Mouse (Mus musculus) erythroid progenitor cell, adult 5-6 weeks (primary cell): ENCODE measurements around the gene Ptk7. TPM values are rescaled to one million over a fixed set of nuclear protein-coding genes. Genes with fewer than 3 reads are reported as not detected.

ENCODE experiments used
- ATAC-seq: replicated peaks from 2 replicates; pipeline ENCODE4 v1.8.0; 2016; ENCODE audit warnings: moderate number of reproducible peaks, mild to moderate bottlenecking, moderate TSS enrichment, inconsistent platforms; ENCODE audit not compliant: poor library complexity, low FRiP score, severe bottlenecking
- total RNA-seq, 2 experiments: library from RNA; stranded (forward) in 1 of 2; stranded (reverse) in 1 of 2; fragments of 150-400 nt in 1 of 2; fragments of 186-747, 209-891 nt in 1 of 2; gene quantifications; 2 replicates each; pipeline versions ENCODE4 v1.2.3 to v1.2.4; 2015 to 2017; ENCODE audit warnings: low replicate concordance in 2 of 2

Ptk7 gene
- total RNA-seq, 2 experiments from 2014 or later = 0.30 TPM; not detected in 1

DNA sequence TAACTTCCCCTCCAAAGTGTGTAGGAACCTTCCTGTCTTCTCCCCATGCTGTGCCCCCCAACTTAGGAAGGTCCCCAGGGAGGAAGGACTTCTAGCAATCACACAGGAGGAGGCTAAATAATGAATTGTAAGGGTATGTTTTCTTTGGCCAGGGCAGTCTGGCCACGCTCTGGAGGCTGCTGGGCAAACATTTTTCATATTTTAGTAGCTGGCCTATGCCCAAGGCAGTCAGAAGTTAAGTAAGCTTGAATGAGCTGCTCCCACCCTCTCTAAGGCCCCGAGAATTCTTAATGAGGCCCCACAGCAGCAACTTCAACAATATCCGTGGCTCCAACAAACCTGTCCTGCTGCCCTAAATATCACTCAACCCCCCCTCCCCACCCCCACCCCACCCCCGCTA, 16.5 kb downstream of the Ptk7 start:
- ATAC-seq = no peak

DNA sequence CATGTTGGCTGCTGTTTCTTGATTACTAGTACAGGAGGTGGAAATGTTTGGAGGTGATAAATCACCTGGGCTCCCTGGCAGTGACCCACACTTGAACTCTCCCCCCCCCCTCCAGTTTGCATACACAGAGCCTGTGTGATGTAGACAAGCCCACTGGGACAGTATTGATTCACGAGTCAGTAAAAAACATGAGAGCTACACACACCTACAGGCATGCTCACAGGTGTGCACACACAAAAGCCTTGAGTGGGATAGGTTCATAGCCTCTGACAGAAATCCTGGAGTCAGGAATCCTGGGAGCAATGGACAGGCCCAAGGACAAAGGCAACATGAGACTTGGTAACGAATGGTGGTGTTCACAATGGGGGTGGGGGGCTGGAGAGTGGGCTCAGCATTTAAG, 17.1 kb downstream of the Ptk7 start:
- no peak for ATAC-seq

DNA sequence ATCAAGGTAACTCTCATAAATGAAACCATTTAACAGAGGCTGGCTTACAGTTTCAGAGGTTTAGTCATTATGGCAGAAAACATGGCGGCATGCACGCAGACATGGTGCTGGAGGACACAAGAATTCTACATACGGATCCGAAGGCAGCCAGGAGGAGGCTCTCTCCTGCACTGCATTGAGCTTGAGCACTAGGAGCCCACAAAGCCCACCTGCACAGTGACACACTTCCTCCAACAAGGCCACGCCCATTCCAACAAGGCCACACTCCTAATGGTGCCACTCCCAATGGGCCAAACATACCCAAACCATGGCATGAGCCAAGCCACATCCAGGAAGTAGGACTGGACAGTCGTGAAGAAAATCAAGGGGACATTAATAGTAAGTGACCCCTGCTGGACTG, 18.0 kb downstream of the Ptk7 start:
- ATAC-seq = no peak

DNA sequence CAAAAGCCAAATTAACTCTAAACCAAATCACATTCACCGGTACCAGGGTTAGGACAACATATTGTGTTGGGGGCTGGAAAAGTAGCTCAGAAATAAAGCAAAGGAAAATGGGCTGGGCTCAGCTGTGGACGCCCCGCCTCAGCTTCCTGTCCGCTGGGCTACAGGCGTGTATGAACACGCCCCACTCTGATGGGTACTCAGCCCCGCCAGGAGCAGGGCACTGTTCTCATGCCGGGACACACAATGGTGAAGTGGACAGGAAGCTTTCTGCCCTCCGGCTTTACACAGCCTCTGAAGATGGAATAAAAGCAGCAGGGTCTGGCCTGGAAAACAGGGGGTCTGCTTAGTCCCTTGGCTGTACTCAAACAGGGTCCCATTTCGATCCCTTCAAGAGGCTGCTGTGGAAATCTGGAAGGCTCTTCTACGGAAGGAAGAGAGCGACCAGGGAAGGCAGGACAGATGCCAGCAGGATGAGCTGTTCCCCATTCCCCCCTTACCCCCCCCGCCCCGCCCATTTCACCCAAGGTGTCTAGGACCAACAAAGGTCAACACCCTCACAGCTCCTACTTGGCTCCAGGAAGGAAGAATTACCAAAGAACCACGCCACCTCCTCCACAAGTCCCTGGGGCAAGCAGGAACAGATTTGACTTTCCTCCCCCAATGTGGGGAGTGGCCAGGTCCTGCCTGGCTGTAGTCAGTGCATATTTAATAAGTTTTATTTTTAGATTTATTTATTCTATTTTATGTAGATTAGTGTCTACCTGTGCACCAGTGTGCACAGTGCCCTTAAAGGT, 19.4 kb downstream of the Ptk7 start:
- ATAC-seq = no peak

DNA sequence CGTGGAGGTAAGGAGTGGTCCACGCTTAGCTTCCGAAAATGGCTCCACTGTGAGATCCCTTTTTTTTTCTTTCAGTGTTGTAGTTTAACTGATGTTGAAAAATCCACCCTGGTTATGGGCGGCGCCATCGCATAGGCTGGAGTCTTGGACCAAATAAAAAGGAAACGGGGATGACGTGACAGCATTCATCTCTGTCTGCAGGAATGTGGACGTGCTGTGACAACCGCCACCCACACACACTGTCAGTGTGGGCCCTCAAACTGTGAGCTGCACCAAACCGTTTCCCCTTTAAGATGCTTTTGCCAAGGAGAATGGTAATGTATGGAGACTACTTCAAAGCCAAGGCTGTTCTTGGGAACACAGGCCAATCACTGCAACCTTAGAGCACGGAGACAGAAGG, 23.3 kb downstream of the Ptk7 start:
- ATAC-seq = no peak

DNA sequence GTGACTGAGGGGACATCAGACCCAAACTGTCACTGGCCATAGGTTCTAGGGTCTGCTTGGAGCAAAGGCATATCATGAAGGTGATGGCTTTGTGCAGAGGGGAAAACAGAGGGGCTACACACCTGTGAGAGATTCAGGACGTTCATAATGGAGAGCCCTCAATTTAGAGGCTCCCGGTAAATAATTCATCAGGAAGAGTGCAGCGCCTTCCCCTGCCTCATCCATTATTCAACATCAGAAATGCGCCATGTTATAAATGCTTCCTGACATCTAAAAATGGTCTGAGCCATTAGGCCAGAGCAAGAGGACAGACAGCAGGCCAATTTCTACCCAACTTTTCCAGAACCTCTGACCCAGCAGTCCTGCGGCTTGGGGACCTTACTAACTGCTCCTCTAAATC, 24.2 kb downstream of the Ptk7 start:
- ATAC-seq = no peak

DNA sequence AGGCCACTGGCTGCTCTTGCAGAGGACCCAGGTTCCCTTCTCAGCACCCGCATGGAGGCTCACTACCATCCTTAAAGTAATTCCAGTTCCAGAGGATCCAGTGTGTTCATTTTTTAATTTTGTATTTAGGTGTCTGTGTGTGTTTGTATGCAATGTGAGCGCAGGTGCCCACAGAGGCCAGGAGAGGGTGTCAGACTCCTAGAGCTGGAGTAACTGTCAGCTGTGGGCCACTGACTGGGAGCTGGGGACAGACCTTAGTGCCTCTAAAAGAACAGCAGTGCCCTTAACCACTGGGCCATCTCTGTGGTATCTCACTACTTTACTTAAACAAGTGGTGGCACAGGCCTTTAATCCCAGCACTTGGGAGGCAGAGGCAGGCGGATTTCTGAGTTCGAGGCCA, 26.1 kb downstream of the Ptk7 start:
- no peak for ATAC-seq

DNA sequence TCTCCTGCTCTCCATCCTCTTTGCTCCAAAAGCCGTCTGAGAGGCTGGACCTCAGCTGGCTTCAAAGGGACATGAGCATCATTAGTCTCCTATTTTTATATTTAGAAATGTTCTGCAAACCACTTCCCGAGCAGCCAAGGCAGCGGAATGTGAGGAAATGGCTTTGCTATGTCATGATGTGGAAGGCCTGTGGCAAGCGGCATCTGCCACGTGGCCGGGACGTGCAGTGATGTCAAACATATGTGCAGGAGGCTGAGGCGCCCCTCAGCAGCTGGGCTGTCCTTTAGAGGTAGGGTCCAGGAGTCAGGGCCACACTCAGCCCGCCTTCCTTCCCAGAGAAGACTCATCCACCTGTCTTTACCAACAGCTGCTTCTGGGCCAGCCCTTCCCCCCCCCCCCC, 27.1 kb downstream of the Ptk7 start:
- no peak for ATAC-seq

DNA sequence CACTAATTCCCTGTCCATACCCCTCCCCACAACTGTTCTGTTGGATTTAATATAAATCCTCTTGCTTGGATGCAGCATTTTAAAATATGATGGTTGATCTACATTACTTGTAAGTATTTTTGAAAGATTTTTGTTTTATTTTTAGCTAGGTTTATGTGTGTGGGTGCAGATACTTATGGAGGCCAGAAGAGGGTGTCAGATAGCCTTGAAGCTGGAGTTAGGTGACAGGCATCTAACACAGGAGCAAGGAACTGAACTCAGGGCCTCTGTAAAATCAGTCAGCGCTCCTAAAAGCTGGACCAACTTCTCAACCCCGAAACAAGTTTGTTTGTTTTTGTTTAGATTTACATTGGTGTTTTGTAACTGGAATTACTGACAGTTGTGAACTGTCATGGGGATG, 28.7 kb downstream of the Ptk7 start:
- ATAC-seq = no peak

DNA sequence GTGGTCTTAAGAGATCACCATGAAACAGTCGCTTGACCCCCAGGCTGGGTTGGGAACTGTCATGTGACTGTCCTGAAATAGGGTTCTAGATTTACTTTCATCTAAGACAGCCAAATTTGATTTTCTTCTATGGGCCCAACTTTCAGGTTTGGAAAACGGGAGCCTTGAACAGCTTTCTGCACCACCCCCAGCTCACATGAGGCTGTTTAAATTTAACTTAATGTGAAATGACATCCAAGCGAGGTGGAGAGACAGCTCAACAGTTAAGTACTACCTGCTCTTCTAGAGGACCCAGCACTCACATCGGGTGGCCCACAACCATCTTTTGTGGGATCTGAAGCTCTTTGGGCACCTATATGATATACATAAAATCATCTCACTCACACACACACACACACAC, 30.3 kb downstream of the Ptk7 start:
- no peak for ATAC-seq

DNA sequence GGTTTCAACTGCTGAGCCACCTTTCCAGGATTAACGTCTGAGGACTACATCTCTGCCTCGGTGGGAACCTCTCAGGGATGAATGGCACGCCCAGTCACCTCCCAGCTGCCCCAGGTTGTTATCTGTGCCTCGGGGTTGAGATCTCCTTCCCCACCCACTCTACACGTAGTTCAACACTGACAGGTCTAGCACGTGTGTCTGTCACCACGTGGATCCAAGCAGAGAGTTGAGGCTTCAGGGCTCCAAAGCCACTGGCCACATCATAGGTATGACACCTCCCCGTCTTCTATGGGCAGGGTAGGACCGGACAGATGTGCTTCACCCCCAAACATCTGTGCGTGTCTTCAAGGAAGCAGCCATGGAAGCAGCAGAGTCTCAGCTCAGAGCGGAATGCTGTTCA, 31.3 kb downstream of the Ptk7 start:
- no peak for ATAC-seq

DNA sequence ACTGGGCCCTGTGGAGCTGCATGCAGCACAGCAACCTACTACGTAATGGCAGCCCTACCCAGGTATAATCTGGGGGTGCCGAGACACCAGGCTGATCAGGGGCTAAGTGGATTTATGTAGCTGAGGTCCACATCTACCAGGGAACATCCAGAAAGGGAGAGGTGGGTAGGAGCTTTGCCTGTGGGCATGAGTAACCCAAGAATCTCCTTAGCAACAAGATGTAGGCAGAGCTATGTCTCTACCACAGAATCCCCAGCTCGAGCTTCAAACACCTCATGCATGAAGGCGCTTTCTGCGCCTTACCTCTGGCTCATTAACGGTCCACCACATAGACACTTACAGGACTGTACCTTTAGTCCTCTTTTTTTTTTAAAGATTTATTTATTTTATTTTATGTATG, 34.0 kb downstream of the Ptk7 start:
- no peak for ATAC-seq

DNA sequence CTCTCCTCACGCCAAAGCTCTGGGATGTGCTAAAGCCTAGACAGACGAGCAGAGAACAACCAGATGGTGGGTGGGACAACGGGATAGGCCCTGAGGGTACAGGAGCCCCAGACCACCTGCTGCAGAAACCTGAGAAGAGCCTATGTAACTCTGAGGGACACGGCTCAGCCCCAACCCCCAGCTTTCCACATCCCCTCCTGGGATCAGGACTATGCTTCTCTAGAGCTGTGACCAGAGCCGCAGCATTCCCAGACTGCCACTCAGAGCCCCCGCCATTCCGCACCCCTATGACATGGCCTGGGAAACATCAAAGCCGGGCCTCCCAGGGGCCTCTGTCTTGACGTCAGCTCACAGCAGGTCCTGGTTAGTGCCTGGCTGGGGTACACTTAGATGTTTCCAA, 34.7 kb downstream of the Ptk7 start:
- ATAC-seq = no peak

DNA sequence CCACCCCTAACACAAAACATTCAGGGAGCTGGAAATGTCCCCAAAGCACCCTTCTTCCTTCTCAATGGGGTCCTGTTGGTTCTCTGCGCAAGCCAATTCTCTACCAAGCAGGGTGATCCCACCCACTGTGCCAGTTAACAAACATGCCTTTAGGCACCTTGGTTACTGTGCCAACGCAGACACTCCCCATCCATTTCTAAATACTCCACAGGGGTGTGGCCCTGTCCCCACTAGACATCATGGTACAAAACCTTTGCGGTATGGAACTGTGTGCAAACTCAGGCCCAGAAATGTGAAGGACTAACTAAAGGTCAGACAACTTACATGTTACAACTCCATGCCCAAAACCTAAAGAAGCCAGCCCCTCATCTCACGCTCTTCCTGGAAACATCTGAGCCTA, 36.2 kb downstream of the Ptk7 start:
- ATAC-seq = no peak

DNA sequence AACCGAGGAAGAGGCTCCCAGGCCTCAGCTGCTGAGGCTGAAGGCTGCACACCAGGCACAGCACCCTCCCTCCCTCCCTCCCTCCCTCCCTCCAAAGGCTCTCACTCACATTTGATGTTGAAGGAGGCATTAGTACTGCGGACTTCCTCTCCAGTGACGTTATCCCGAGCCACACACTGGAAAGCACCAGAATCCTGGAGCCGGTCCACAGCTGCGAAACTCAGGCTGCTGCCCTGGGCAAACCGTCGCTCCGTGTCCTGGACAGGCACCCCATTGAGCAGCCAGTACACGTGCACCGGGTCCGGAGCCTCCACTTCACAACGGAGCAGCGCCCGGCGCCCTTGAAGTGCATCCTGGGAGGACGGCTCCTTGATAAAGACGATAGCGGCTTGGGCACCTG, 37.9 kb downstream of the Ptk7 start:
- no peak for ATAC-seq

DNA sequence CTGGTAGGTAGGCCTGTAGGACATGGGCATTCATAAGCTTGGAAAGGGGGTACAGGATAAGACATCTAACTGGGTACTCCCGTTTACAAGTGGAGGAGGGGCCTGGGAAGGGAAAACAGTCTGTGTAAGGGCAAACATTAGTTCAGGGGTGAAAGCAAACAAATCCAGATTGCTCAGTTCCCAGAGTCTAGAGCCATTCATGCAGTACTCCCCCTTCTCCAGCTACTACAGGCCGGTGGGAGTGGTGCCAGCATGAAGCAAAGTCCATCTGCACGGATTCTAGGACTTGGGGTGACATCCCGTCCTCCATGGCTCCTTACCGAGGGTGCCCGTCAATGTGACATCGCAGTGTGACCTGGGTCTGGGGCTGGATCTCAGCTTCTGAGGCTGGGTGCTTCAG, 38.9 kb downstream of the Ptk7 start:
- ATAC-seq = no peak

DNA sequence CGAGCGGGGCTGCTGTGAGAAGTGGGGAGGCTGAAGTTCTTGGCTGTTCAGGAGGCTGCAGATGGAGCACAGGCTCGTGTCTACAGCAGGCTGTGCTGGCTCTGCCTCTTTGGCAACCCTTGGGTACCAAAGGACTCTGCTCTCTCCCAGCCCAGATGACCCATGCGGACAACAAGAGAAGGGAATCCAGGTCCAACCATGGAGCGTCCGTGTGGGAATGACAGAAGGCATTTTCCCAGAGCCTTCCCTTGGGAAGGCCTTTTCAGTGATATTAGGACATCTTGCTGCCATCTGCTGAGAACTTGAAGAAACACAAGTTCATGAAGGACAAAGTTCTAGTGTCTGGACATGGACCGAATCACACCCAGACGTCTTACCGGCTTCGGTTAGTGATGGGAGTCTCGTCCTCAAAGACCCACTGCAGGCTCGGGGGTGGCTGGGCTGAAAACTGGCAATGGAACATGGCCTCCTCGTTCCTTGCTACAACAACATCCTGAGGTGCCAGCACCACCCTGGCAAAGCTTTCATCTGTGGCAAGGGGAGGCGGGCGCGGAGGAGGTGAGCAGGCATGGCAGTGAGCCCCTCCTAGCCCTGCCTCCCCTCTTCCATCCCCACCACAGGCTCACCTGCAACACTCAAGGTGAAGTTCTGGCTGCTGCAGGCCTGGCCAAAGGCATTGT, 39.5 kb downstream of the Ptk7 start:
- ATAC-seq = no peak

DNA sequence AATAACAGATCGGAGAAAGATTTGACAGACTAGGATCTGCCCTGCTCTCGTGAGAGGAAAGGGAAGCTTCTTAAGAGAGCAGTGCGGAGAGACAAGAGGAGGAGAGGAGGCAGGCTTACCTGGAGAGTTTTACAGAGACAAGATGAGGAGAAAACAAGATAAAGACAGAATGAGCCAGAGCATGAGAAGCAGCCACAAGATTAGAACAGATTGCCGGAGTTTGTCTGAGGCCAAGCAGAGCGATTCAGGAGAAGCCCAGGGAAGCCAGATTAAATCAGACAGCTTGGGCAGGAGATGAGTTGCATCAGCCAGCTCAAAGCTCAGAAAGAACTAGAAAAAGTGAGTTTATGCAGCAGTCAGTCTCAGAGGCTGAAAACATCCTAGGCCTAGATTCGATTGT, 40.4 kb downstream of the Ptk7 start:
- ATAC-seq = no peak

DNA sequence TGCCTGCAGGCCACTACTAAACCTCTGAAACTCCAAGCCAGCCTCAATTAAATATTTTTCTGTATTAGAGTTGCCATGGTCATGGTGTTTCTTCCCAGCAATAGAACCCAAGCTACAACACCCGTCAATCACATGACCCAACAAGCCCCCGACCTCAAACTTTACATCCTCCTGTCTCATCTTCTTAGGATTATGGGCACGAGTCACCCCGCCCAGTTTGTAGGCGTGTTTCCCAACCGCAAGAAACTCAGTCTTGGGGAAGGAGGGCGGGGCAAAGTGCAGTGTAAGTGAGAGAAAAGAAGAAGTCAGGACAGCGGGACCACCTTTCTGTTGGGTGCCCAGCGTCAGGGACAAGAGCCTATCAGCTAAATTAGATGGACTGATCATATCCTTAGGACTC, 41.1 kb downstream of the Ptk7 start:
- no peak for ATAC-seq

DNA sequence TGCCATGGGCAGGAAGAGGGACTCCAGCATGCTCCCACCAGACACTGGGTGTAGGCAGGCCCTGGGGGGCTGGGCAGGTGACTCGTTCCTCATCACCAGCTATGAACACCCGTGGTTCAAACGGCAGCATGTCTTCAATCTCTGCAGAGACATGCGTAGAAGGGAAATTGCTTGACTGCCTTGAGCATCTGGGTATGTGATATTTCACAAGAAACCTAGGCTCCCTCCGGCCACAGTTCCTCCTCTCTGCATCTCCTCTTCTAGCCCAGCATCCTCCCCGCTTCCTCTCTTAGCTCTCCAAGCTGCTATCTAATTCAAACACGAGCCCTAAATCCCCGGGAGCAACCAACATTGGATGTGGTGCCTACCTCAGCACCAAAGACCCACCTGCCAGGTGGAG, 43.0 kb downstream of the Ptk7 start:
- no peak for ATAC-seq

DNA sequence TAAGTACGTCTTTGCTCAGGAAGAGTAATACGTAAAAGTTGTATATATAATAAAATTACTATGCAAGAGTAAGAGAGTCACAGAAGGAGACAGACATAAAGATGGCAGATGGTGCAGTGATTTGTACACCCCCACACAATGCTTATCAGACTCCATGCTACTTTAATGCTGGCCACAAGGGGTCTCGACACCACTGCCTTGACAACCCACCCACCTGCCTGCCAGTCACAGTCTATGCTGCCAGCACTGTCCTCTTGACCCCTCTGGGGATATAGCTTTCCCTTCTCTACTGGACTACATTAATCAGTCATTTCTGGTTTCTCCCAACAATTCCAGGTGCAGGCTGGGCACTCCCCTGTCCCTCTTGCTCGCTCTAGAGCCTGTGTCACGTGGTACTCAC, 50.7 kb downstream of the Ptk7 start:
- ATAC-seq = no peak

DNA sequence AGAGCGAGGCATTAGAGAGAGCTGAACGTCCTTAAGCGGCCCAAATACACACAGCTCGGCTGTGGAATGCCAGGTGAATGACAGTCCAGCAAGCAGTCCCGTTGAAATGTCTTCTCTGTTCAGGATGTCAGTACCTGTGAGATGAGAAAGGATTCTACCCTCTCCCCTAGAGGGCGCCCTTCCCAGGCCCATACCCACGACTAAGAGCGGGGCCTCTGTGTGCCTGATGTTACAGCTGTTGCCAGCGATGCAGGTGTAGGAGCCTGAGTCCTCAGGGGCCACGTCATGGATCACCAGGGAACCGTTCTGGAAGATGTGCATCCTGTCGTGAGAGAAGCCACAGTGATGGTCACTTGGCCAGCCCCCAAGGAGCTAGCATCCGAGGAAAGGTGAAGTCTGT, 53.2 kb downstream of the Ptk7 start:
- ATAC-seq = no peak; the same call in 1 of the 2 replicates
